Mouse (Mus musculus) layer of hippocampus, postnatal 25 days (tissue): ENCODE measurements around the gene Ddi2. TPM values are rescaled to one million over a fixed set of nuclear protein-coding genes. Genes with fewer than 3 reads are reported as not detected.

Experiments used
- DNase-seq, 2 experiments: peaks; one replicate each; pipeline ENCODE4 v3.0.0; 2022; ENCODE audit warnings: mixed read lengths in 2 of 2, low spot score in 1 of 2; ENCODE audit errors: extremely low spot score in 1 of 2
- total RNA-seq, 2 experiments: library from RNA; stranded (reverse); gene quantifications; 2 replicates each; pipeline ENCODE4 v1.2.3; 2021

Ddi2 gene
- total RNA-seq, 2 experiments from 2014 or later: 39.7 TPM

DNA sequence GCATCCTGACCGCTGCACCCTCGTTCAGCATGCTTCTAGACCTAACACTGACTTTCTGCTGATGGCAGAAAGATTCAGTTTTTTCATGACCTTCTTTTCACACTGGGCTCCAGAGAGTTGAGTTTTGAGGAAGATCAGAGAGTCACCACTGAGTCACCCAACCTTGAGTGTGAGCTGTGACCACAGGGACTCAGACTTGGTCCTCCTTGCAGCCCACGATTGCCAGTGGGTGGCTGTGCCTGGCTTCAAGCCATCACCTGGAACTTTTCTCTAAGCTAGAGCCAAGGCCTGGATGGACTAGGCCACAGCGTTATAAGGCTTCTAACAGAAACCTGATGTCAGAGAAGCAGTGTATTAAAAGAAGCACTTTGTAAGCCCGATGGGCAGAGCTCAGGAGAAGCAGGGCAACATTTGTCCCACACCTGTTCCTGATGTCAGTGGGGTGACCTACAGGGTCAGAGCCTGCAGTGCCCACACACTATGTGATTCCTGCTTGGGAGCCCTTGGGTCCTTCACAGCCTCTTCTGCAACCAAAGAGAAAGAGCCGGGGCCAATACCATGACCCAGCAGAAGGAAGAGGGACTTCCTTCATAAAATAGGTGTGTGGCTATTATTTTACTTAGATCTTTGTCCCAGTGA is 64.3 kb downstream of the Ddi2 start:
- no peak for DNase-seq

DNA sequence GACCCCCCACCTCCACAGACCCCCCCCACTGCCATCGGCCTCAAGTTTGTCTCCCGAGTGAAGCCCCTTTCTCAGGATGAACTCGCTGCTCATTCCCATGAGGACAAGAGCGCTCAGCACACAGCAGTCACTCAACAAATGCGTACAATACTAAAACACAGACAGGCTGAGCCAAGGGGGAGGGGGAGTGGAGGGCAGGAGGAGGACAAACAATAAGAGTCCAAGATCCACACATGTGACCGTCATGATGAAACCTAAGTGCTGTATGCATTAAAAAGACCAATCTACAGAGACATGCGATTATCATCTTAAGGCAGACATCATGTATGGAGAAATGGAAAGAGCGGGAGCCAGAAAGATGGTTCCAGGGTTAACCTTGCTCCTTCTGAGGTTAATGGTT is 66.3 kb downstream of the Ddi2 start:
- DNase-seq: no peak

DNA sequence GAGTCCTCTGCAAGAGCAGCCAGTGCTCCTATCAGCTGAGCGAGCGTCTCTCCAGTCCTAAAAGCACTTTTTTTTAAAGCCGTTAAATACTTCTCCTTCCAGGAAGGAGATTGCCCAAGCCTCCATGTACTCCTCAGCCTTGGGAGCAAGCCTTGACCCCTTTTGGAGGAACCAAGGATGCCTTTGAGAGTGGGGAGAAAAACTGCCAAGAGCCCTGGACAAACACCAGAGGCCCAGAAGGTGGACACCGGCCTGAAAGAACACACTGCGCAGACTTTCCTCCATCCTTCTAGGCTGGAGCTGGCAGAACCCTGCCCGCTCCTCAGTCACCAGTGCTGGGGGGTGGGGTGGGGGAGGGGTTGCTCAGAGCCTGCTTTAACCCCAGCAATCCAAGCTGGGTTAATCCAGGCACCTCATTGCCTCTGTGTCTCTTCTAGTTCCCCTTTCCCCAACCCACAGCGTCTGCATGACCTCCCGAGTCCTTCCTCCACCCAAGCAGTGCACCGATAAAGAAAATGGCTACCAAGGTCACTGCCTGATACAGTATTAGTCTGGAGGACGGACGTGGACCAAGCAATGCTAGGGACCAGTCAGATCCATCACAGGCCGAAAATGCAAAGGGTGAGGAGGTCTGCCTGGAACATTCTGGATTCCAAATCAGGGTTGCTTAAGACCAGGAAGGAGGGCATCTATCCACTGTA is 67.2 kb downstream of the Ddi2 start:
- DNase-seq: no peak

DNA sequence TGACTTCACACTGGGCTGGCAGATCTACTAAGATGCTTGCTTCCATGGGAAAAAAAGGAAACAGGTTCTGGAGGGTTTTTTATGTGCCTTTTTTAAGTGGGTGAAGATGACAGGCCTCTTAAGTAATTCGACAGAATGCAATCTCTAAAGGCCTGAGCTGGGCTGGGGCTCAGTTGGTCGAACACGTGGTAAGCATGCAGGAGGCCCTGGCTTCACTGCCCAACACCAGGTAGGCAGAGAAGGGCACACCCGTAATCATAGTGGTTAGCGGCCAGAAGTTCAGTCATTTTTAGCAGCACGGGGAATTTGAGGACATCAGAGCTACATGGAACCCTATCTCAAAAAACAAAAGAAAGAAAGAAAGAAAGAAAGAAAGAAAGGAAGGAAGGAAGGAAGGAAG is 68.7 kb downstream of the Ddi2 start:
- DNase-seq: no peak

DNA sequence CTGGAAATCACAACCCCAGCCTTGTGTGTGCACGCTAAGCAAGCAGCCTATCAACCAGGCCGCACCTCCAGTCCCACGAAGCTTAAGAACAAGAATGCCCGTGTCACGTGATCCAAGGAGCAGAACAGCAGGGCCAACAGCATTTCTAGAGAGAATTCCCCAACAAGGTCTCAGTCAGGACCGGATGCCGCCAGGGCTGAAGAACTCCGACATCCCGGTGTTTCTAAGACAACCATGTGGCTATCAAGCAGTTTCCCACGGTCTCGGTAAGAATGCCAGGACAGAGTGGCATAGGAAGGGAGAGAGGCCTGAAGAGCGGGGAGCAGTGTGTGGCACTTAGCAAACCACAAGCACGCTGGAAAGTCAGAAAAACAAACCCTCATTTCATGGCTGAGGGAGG is 69.4 kb downstream of the Ddi2 start:
- no peak for DNase-seq

DNA sequence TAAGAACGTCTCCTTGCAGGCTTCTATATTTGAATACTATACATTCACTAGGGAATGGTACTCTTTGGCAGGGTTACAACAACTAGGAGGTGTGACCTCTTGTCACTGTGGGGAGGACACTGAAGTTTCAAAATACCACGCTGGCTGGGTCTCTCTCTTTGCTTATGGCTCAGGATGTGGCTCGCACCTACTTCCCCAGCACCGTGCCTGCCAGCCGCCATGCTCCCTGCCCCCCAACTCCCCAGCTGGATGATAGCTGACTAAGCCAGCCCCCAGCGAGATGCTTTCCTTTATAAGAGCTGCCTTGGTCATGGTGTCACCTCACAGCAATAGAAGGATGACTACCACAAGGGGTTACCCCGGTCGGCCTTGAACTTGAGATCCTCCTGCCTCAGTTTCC is 70.2 kb downstream of the Ddi2 start:
- DNase-seq: no peak

DNA sequence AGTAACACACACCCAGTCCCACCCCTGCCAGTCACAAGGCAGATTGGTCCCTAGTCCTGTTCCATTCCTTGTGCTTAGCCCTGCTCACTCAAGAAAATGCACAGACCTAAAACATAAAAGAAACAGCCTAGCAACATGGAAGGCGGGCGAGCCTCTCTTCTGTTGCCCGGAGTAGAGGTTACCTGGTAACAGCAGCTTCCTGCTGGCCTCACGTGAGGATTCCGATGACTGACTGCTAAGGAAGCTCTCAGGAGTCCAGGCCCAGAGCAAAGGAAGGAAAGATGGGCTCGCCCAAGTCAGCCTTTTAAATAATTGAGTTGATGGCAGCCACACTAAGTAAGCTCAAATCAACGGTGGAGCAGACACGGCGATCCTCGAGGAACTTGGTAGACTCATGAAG is 71.3 kb downstream of the Ddi2 start:
- DNase-seq: no peak

DNA sequence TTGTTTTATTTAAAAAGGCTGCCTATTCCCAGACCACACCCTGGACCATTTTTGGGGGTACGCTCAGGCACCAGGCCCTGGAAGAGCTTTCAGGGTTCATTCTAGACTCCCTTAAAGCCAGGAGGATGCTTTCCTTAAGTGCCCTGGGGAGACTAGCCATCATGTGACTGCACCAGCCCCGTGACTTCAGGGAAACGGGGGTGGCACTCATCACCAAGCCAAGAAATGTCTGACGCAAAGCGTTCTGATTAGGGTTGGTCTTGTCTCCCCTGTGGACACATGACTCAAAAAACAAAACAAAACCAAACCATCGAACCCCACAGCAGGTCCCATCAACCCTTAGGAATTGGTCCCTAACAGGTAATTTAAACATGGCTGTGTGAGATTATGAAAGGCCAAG is 71.9 kb downstream of the Ddi2 start:
- DNase-seq: no peak

DNA sequence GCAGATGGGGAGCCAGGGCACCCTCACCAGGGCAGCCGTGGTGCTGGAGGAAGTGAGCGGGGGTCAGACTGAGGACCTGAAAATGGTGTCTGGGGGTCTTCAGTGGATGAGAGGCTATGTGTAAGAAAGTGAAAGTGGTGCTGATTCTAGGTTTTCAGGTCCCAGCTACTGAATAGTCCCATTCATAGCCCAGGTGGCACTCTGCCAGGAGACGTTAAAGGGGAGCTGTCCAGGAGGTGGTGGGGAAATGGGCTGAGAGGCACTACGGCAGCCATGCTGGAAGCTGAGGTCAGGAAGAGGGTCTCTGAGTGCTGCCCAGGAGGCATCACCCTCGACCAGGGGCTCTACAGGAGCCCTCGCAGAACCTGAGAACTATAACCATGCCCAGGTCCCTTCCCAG is 74.0 kb downstream of the Ddi2 start:
- DNase-seq: peak in 1 of 2 experiments; percentile 53

DNA sequence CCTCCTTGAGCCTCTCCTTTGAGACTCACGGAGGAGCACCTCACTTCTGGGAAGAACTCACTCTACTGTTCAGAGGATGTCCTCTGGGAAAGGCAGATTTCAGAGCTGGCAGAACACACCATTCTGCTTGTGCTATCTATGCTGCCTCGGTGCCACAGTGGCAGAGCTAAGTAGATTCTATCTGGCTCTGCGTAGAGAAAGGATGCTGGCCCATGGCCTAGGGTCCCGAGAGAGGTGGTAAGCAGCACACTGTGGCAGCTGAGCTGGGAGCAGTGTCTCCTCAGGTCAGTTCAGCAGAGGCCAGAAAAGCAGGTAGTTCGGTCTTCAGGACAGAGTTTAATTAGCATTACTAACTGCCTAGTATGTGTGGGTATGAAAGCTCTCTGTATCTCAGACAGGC is 75.0 kb downstream of the Ddi2 start:
- no peak for DNase-seq

DNA sequence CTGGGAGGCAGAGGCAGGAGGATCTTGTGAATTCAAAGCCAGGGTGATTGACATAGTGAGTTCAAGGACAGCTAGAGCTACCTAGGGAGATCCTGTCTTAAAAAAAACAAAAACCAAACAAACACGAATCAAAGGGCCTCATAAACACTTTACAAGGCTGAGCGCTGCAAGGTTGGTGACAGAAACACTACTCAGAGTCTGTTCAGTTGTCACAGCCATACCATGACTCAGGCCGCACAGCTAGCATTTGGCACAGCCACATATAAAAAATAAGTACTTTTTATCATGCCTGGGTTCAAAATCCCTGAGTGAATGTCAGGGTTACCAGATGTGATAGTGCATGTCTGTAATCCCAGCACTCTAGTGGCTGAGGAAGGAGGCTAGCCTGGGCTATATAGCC is 76.0 kb downstream of the Ddi2 start:
- no peak for DNase-seq

DNA sequence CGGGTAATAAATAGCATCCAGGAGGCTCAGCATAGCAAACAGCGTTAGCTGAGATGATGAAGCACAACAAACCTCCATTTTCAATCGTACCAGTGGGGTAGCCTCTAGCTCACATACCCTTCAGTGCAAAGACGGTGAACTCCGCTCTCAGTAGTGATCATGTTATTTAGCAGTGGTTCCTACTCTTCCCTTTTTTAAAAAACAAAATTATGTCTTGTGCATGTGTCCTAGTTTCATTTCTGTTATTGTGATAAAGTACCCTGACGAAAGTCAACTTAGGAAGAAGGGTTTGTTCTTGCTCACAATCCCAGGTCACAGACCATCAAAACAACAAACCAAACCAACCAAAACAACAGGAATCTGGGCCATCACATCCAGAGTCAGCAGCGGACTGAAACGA is 77.2 kb downstream of the Ddi2 start:
- DNase-seq: no peak

DNA sequence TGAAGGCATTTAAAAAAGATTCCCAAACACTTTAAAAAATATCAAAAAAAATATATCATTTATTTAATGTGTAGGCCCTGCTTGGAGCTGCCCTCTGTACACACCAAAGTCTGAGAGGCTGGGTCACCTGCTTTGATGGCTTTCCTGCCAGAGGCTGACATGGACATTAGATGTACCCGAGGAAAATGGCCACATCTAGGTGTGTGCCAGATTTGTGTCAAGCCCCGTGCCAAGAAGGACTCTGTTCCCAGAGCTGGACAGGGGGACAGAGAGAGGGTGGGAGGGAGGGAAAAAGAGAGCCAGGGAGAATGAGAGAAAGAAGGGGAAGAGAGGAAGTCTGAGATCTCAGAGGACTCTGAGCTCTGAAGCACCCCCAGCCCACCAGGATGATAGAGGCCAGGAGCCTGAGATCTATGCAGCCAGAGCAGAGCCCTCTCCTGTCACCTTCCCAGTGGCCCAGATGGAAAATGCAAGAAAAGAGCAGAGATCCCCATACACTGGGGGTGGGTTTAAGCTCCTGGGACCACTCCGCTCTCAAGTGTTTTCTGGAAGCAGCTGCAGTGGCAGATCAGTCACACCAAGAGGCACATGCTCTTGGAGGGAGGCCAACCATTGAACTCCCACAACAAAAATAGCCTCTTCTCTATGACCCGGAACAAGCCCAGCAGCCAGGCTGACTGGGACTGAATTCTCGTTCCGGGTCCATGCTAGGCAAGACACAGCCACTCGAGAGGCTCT is 79.9 kb downstream of the Ddi2 start:
- peak in 1 of 2 experiments; percentile 27 for DNase-seq

DNA sequence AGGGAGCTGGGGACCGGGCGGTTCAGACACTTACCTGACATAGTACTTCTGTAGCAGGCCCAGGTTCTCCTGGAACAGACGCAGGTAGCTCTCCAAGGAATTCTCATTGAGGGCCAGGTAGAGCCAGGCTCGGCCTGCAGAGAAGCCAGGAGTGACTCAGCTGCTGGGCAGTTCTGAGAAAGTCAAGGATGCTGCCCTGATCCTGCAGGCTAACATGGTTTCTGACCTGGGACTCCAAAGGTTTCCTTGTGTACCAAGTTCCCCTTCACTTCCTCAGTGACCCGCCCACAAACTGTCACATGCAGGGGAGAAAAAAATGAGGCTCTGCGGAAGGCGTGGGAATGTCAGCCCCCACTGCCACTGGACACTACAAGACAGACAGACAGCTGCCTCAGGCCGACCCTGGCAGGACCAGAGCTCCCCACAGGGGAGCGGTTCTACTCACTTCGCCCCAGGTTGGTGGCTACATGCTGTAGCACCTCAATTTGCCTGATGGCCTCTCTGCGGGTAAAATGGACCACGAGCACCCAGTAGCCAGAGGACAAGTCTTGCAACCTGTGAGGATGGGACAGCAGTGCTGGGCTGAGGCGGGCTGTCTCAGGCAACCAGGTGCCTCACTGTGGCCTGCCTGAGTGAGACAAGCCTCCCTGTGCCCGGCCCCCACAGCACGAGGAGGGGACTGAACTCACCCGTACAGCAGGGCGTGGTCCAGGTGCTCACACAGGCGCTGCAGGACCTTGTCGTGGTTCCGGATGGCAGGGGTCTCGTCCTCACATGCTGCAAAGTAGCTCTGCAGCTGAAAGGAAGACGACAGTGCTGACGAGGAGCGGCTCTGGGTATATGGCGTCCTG is 81.0 kb downstream of the Ddi2 start:
- DNase-seq: no peak

DNA sequence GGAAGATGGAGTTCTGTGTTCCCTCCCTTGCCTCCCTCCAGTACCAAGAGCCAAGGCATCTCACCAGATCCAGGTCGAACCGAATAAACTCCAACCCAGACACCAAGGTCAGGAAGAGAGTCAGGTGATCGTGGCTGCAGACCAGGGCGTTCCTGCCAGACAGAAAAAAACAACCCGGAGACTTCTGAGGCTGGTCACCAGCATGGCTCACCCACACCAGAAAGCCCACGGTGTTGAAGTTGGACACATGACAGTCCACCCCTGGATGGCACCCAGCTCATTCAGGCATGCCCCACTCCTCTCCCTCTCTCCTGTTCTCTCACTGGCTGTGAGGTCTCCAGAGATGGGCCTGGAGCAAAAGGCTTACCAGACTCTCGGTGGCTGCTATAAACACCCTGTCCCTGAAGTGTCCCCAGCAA is 81.9 kb downstream of the Ddi2 start:
- no peak for DNase-seq

DNA sequence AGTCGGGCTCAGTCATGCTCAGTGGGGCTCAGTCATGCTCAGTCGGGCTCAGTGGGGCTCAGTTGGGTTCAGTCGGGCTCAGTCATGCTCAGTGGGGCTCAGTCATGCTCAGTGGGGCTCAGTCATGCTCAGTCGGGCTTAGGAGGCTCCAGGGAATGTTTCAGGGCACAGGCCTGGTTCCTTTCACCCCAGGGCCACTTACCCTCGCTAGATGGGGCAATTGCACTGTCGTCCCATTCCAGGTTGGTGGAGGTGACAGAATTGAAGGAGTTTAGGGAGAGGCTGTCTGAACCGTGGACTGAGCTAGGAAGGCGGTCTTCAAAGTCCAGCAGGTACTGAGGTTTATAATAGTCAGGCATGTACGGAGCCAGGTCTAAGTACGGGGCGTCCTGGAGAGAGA is 83.7 kb downstream of the Ddi2 start:
- DNase-seq: no peak

DNA sequence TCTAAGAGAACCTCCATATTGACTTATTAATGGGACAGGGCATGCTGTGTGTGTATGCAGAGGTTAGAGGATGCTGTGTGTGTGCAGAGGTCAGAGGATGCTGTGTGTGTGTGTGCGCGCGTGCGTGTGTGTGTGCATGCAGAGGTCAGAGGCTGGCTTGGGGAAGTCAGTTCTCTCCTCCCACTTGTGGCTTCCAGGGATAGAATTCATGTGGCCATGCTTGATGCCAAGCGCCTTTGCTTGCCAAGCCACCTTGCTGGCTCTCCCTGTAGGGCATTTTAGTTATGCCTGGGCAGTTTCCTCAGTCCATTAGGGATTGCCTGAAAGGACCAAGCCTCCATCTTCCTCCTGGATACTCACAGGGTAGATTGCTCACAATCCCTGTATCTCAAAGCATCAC is 86.5 kb downstream of the Ddi2 start:
- no peak for DNase-seq

DNA sequence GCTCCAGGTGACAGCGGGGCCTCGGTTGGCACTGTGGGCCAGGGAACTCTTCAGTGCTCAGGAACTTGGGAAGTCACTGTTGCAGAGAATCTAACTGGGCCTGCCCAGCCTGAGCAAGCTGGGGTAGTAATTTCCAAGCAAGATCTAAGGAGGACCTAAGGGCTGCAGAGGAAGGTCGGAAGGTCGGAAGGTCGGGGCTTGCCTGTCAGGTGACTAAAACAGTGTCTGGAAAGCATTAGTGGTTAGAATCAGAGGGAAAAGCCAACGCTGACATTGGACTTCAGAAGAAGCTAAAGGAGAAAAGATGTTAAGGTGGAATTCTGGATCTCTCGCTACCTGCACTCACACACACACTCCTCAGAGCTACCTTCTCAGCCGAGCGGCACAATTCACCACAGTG is 87.2 kb downstream of the Ddi2 start:
- no peak for DNase-seq

DNA sequence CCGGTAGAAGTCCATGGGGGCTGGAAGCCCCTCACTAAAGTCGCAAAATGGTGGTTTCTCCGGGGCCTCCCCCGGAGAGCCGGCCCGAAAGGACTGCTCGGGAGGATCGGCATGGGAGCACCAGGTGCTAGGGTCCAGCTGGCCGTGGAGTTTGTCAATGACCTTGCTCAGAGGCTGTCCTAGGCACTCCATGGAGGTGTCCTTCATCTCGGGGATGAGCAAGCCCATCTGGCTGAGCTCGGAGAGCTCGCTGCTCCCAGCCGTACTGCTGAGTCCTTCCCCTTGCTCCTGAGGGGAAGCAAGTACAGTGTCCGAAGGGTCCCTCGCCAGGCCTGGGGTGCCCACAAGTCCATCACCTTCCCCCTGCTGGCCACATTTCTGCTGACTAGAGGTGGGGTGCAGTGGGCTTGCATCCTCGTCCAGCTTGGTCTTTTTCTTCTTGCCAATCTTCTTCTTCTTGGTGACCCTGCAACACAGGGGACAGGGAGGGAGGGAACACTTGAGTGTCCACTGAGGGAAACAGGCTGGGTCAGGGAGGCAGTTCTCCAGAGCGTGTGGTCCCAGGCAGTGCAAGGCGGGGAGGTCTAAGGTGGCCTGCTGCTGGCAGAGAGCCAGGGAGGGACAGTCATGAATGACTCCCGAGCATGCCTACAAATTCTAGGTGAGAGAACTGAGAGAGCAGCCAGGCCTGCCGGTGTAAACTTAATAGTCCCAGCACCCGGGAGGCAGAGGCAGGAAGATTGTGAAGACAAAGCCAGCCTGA is 90.9 kb downstream of the Ddi2 start:
- DNase-seq: no peak

DNA sequence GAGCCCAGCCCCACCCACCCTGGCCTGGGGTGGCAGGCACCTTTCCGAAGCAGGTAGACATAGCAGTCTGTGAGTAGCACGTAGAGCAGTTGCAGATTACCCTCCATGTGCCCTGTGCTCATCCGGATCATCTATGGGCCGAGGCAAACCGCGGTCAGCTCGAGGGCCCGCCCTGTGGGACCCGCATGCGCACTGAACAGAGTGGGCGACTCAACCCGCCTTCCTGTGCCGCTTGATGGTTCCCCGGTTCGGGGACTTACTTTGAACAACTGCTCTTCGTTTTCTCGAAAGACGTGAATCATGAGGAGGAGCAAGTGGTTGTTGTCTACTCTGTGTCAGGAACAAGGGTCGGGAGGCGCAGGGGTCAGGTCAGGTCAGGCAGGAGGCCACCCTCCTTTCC is 92.0 kb downstream of the Ddi2 start:
- no peak for DNase-seq
